Mouse (Mus musculus): ENCODE measurements around the gene Ppp1r9a.

- TF ChIP-seq POLR2A (IDR thresholded peaks at IDR 0.05; ENCODE audit: insufficient read depth, low read length) (no peak), CTCF (IDR thresholded peaks at IDR 0.05; ENCODE audit: low read depth, low read length) (no peak), EP300 (IDR thresholded peaks at IDR 0.05; ENCODE audit: insufficient read depth, low read depth, low read length) (no peak)
These were observed 60.3 kb downstream of the Ppp1r9a start for GRCm38 (mm10) chr6:4963049-4963448.

Data from ES-Bruce4 (cell line).